Mouse (Mus musculus) forebrain, embryonic 15.5 days (tissue): ENCODE measurements around the gene Csad. TPM values are rescaled to one million over a fixed set of nuclear protein-coding genes. Genes with fewer than 3 reads are reported as not detected.
"Not testable (repeated sequence)": the region's sequence is repeated elsewhere in the genome, so short reads cannot be mapped to it uniquely, and the experiment has no call there.

Source experiments
- ATAC-seq: fragments of 200-750 bp; cut with Nextera tagmentation; replicated peaks from 2 replicates; pipeline ENCODE4 v1.8.0; 2017; ENCODE audit warnings: mild to moderate bottlenecking, moderate TSS enrichment, moderate library complexity
- H3K27ac ChIP-seq: fragments of 300-500 bp; sonication (generic); replicated peaks from 2 replicates; pipeline ENCODE4 v1.5.1; 2015; ENCODE audit warnings: mild to moderate bottlenecking, inconsistent platforms
- H3K27me3 ChIP-seq: fragments of 300-500 bp; sonication (generic); 2 replicates; pipeline ENCODE4 v1.6.1; 2015; ENCODE audit warnings: inconsistent platforms
- H3K36me3 ChIP-seq: fragments of 300-500 bp; sonication (generic); 2 replicates; pipeline ENCODE4 v1.6.1; 2015; ENCODE audit warnings: mild to moderate bottlenecking, inconsistent platforms
- H3K4me1 ChIP-seq: fragments of 300-500 bp; sonication (generic); 2 replicates; pipeline ENCODE4 v1.6.1; 2015; ENCODE audit warnings: inconsistent platforms
- H3K4me2 ChIP-seq: fragments of 300-500 bp; sonication (generic); replicated peaks from 2 replicates; pipeline ENCODE4 v1.6.1; 2015; ENCODE audit warnings: mild to moderate bottlenecking, inconsistent platforms
- H3K4me3 ChIP-seq: fragments of 300-500 bp; sonication (generic); 2 replicates; pipeline ENCODE4 v1.5.1; 2015; ENCODE audit warnings: mild to moderate bottlenecking, inconsistent platforms
- H3K9ac ChIP-seq: fragments of 300-500 bp; sonication (generic); replicated peaks from 2 replicates; pipeline ENCODE4 v1.6.1; 2015; ENCODE audit warnings: mild to moderate bottlenecking, inconsistent platforms
- H3K9me3 ChIP-seq: fragments of 300-500 bp; sonication (generic); 2 replicates; pipeline ENCODE4 v1.6.1; 2016; ENCODE audit warnings: inconsistent platforms
- WGBS: fragments of 180-500 bp; shearing (Covaris S2); methylation state at CpG from one replicate; pipeline ENCODE4 v1.1.7; 2015; ENCODE audit warnings: mixed read lengths; 5-methylcytosine and 5-hydroxymethylcytosine counted together
- polyA plus RNA-seq: library from polyadenylated mRNA; unstranded; fragments of >200 nt; fragmentation: Nextera tagmentation; extraction: Ambion mirVana; gene quantifications from 2 replicates; pipeline ENCODE4 v1.2.1, GENCODE M21; 2015

Gene Csad
- polyA plus RNA-seq, 1 experiment from 2014 or later: 44.2 TPM

DNA sequence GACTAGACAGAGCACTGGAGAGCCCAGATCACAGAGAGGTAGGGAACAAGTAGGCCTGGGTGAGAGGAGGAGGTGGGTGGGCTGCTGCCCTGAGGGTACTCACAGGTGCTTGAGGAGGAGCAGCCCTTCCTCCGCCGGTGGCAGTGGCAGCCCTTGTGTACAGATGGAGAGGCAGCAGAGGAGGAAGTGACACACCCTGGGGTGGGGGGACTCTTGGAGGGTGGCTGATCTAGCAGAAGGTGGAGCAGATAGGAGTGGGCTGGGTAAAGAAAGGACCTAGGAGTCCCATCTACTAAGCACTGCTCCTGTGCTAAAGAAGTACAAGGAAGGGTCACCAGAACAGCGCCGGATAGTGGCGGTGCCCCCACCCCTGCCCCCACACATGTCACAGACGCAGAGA, 27.2 kb upstream of the Csad start, which contains the start of gene Itgb7:
Itgb7 (minus strand) TSS at position 197 of the 400 bp plus-strand sequence.
- Histone ChIP-seq H3K27ac (no peak within 1 kb of the TSS), H3K4me2 (no peak within 1 kb of the TSS), H3K36me3 (no peaks in the 10 kb centered on the region), H3K9ac (no peak within 1 kb of the TSS), H3K9me3 (no peaks in the 10 kb centered on the region), H3K4me1 (peaks cover 4% of the 10 kb centered on the region; the same call in 1 of the 2 replicates), H3K4me3 (no peak within 1 kb of the TSS), H3K27me3 (no peaks in the 10 kb centered on the region)
- ATAC-seq: no peak
- 64% methylated on average over 6 of the region's 6 CpGs for WGBS

DNA sequence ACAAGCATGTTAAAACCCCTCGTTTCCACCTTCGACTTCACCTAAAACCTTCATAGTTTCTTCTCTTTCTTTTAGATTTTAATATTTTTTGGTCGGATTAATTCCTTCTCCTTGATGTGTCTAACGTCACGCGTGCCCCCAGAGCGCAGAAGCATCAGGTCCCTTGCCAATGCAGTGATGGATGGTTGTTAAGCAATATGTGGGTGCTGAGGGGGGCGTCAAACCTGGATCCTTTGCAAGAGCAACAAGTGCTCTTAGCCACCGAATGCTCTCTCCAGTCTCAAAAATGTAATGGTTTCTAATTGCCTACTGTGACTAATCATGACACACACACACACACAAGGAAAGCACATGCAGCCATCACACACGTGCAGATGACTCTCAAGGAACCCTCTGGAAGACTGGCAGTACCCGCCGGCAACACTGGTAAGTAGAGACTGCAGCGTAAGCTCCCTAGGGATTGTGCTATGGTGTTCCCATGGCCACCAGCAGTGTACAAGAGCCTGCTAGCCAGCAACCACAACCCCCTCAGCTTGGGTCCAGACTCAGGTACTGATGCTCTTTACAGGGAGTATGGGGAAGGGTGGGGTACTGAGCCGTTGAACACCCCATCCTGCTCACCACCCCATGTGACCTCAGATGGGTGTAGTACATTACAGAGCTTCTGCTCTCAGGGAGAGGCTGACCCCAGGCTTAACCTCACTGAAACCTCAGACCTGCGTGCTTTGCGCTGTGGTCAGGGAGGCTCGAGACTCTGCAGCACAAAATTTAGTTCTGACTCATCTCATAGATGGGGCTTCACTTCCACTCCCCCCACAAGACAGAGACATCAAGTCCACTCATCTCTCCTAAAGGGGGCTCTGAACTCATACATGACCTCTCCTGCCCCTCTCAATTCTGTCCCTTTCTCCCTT, 26.1 kb upstream of the Csad start:
- Histone ChIP-seq H3K27me3 (no peaks in the 10 kb centered on the region), H3K9ac (no peak overlapping the region), H3K36me3 (no peaks in the 10 kb centered on the region), H3K4me3 (no peak overlapping the region), H3K27ac (no peak overlapping the region), H3K4me1 (peaks cover 4% of the 10 kb centered on the region; the same call in 1 of the 2 replicates), H3K9me3 (no peaks in the 10 kb centered on the region), H3K4me2 (no peak overlapping the region)
- WGBS: 83% methylated on average over 17 of the region's 17 CpGs
- no peak for ATAC-seq

DNA sequence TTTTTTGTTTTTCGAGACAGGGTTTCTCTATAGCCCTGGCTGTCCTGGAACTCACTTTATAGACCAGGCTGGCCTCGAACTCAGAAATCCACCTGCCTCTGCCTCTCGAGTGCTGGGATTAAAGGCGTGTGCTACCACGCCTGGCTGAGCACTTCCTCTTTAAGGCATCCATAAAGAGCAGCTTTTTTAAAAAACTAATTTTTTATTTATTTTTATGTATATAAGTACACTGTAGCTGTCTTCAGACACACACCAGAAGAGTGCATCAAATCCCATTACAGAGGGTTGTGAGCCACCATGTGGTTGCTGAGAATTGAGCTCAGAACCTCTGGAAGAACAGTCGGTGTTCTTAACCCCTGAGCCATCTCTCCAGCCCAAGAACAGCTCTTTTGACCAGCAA, 21.1 kb upstream of the Csad start:
- H3K9ac ChIP-seq, H3K27ac ChIP-seq, H3K27me3 ChIP-seq, H3K4me3 ChIP-seq, H3K36me3 ChIP-seq, H3K4me2 ChIP-seq, H3K9me3 ChIP-seq, ATAC-seq: not testable (repeated sequence)
- H3K4me1 ChIP-seq: peaks cover 15% of the 10 kb centered on the region
- whole genome bisulfite sequencing: 77% methylated on average over 6 of the region's 6 CpGs

DNA sequence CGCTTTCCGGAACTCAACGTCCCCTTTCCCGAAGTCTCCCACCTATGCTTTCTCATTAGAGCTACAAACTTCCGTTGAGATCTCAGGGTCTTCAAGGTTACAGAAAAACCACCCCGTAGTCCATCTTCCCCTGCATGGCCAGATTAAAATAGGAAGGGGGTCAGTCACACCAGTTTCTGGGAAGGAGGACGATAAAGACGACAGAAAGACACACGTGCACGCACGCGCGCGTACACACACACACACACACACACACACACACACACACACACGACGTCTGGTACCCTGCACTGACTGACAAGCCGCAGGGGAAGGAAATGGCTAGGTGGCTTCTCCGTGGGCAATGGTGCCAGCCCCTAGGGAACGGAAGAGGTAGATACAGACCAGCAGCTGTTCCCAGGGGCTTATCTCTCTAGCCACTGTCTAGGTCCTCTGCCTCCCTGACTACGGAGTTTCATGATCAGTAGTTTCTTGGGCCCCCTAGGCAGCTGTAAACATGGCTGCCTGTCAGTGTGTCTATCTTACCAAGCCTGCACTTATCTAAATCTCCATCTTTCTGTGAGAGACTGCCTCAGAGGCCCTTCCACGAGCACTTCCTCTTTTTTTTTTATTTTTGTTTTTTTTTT, 20.6 kb upstream of the Csad start:
- peak overlapping the region; percentile 87 for H3K4me2 ChIP-seq
- no peaks in the 10 kb centered on the region for H3K9me3 ChIP-seq
- WGBS: 13% methylated on average over 21 of the region's 21 CpGs
- no peaks in the 10 kb centered on the region for H3K36me3 ChIP-seq
- peaks cover 7% of the 10 kb centered on the region; the same call in 1 of the 2 replicates for H3K27me3 ChIP-seq
- ATAC-seq: peak; percentile 42; the same call in 1 of the 2 replicates
- peak overlapping the region; percentile 42 for H3K4me3 ChIP-seq
- no peak overlapping the region for H3K27ac ChIP-seq
- no peak overlapping the region for H3K9ac ChIP-seq
- peaks cover 15% of the 10 kb centered on the region for H3K4me1 ChIP-seq

DNA sequence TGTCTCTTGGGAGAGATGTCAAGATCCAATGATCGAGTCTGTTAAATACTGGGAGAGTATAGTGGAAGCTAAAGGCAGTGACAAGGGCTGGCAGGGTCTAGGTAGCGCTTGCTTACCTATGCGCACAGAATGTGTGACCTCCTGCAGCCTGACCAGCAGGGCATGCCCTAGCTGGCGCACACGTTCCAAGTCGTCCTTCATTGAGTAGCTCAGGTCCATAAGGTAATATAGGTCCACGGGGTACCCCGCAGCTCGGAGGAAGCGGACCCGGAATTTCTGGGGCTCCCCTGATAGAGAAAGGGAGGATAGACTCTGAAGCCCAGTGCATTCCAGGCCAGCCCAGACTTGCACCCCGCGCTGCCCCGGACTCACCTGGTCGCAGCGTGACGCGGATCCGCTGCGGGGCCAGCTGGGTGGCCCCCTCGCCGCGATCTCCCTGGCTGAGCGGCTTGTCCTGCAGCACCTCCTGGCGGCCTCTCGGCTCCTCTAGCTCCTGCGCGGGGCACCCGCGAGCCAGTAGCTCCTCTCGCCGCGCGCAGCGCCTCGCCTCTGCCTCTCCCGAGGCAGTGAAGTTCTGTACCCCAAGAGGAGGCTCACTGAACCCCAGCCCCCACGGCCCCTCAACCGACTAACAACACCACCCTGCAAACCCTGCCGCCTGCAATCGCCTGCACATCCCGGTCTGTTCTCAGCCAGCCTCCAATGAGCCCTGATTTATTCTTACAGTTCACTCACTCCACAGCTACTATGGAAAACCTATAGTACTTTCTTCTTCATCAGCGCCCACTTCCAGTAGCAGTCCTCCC, 19.9 kb upstream of the Csad start:
- Histone ChIP-seq H3K27me3 (peaks cover 7% of the 10 kb centered on the region; the same call in 1 of the 2 replicates), H3K27ac (no peak overlapping the region), H3K9ac (peak overlapping the region; percentile 44), H3K4me3 (peak overlapping the region; percentile 42), H3K36me3 (no peaks in the 10 kb centered on the region), H3K4me2 (peak overlapping the region; percentile 87), H3K4me1 (peaks cover 15% of the 10 kb centered on the region), H3K9me3 (no peaks in the 10 kb centered on the region)
- WGBS: 2% methylated on average over 43 of the region's 43 CpGs
- peak; percentile 89 for ATAC-seq

DNA sequence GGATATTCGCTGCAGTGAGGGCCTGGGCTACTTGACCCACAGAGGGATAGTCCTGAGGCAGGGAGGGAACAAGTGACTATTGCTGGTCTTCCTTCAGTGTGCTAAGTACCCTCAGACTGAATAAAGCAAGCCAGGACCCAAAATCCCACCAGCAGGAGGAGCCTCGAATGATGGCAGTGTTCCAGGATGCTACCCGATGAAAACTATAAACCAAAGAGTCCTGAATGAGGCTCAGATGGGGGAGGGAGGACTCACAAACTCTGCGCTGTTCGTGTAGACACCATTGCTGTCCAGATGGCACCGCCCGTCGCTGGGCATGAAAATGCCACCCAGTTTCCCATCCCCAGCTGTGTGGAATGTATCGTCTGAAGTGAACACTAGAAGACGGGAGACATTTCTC, 17.9 kb upstream of the Csad start:
- H3K9me3 ChIP-seq: no peaks in the 10 kb centered on the region
- no peak overlapping the region for H3K4me3 ChIP-seq
- no peak overlapping the region for H3K4me2 ChIP-seq
- H3K4me1 ChIP-seq: peaks cover 15% of the 10 kb centered on the region
- peaks cover 7% of the 10 kb centered on the region; the same call in 1 of the 2 replicates for H3K27me3 ChIP-seq
- no peak overlapping the region for H3K9ac ChIP-seq
- no peak overlapping the region for H3K27ac ChIP-seq
- no peak for ATAC-seq
- H3K36me3 ChIP-seq: peaks cover 2% of the 10 kb centered on the region; the same call in 1 of the 2 replicates
- WGBS: 49% methylated on average over 10 of the region's 10 CpGs

DNA sequence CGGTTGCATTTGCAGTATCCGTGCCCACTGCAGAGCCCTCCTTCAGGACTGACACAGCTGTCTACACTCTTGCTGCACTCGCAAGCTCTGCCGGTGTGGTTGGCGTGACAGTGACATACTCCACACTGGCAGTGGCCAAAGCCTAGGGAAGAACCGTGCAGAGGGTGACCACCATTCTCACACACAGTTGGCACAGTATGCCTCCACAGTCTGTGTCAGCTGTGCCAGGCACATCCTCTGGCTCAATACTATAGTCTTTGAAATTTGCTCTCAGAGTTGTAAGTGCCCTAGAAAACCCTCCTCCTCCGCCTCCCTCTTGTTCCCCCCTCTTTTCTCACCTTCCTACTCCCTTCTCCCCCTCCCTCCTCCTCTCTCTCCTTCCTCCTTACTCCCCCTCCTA, 12.8 kb upstream of the Csad start:
- Histone ChIP-seq H3K9ac (no peak overlapping the region), H3K27me3 (no peaks in the 10 kb centered on the region), H3K4me2 (no peak overlapping the region), H3K4me3 (no peak overlapping the region), H3K27ac (no peak overlapping the region), H3K9me3 (no peaks in the 10 kb centered on the region), H3K4me1 (no peaks in the 10 kb centered on the region), H3K36me3 (peaks cover 38% of the 10 kb centered on the region)
- ATAC-seq: no peak
- 82% methylated on average over 7 of the region's 7 CpGs for WGBS

DNA sequence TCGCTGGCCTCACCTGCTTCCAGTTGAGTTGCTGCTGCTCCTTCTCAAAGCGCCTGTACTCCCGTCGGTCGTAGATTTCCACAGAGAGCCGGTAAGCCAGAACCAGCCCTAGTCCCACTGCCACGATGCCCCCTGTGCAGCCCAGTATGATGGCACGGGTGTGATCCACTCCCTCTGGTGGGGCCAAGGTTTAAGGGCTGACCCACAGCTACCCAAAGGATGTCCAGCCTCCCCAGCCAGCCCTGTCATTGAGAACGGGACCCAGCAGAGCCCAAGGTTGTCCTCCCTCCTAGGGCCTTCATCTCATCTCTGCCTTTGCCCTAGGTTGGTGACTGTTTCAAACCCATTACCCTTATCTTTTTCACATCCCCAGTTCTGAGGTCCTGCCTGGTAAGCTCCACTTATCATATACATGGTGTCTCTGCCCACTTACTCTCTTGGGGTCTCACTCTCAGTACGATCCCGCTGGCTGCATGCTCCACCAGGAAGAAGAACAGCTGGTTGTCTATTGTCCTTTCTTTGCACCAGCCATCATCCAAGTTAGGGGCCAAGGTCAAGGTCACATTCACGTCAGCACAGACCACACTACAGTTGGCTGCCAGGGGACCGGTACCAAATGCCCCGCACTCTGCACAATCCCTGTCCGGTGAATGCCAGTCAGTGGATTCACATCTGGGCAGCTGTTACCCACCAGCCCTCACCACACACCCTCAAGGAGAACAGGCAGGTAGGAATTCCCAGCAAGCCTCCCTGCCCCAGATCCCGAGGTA, 12.1 kb upstream of the Csad start:
- H3K27me3 ChIP-seq: no peaks in the 10 kb centered on the region

DNA sequence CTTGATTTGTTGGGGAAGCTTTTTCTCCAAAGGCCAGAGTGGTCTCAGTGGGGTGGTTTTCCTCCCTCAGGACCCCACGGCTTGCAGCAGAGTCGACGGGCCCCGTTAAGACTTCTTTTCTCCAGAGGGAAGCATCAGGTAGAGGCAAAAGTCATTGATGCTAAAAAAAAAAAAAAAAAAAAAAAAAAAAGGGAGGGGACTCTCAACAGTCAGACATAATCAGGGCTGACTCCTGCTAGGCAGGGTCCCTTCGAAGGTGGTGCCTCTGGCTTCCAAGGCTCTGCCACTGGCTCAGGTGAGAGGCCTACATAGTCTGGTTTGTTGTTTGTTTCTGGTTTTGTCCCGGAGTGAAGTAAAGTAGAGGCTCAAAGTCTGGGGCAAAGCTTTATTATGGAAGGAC, 11.1 kb upstream of the Csad start:
- Histone ChIP-seq H3K4me1 (no peaks in the 10 kb centered on the region), H3K27me3 (no peaks in the 10 kb centered on the region), H3K27ac (no peak overlapping the region), H3K36me3 (peaks cover 49% of the 10 kb centered on the region), H3K4me2 (no peak overlapping the region), H3K9me3 (no peaks in the 10 kb centered on the region), H3K9ac (no peak overlapping the region), H3K4me3 (no peak overlapping the region)
- WGBS: 79% methylated on average over 6 of the region's 6 CpGs
- no peak for ATAC-seq

More for the DNA sequence above, 12.1 kb upstream of the Csad start:
- H3K9me3 ChIP-seq: no peaks in the 10 kb centered on the region
- WGBS: 88% methylated on average over 16 of the region's 16 CpGs
- no peak overlapping the region for H3K4me3 ChIP-seq
- H3K4me2 ChIP-seq: no peak overlapping the region
- H3K9ac ChIP-seq: no peak overlapping the region
- H3K36me3 ChIP-seq: peaks cover 44% of the 10 kb centered on the region
- ATAC-seq: no peak
- H3K27ac ChIP-seq: no peak overlapping the region
- no peaks in the 10 kb centered on the region for H3K4me1 ChIP-seq

DNA sequence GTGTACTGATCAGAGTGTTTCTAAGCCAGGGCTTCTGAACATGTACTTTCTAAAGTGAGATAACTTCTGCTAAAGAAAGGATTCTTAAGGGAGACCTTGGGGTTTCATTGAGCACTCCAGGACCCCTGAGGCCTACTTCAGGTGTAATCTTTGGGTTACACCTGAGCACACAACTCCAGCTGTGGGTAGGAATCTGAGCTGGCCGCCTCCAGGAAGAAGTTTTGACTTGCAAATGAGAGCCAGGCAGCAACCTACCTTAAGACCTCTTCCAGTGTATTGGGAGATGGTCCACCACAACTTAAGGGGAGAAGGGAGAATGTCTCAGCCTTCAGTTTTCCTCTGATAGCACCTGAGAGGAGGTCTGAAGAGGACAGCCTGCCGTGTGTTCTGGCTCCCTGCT, 9.6 kb upstream of the Csad start:
- ATAC-seq: no peak
- WGBS: 47% methylated on average over 2 of the region's 2 CpGs

DNA sequence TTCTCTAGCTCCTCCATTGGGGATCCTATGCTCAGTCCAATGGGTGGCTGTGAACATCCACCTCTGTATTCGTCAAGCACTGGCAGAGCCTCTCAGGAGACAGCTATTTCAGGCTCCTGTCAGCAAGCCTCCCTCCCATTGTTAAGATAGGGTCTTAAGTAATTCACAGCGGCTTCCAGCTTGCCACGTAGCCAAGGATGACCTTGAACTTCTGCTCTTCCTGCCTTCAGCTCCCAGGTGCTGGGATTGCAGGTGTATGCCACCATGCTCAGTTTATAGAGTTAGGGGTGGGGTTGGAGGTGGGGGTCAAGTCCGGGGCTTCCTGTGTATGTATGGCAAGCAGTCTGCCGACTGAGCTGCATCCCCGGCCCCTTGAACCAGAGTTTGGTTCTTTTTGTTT, 7.4 kb upstream of the Csad start:
- no peaks in the 10 kb centered on the region for H3K27me3 ChIP-seq
- H3K4me3 ChIP-seq: no peak overlapping the region
- WGBS: 85% methylated on average over 6 of the region's 6 CpGs
- no peak for ATAC-seq
- H3K9ac ChIP-seq: no peak overlapping the region
- no peak overlapping the region for H3K27ac ChIP-seq
- H3K36me3 ChIP-seq: peaks cover 73% of the 10 kb centered on the region
- peaks cover 10% of the 10 kb centered on the region for H3K4me1 ChIP-seq
- no peaks in the 10 kb centered on the region for H3K9me3 ChIP-seq
- no peak overlapping the region for H3K4me2 ChIP-seq

More for the DNA sequence above, 9.6 kb upstream of the Csad start:
- Histone ChIP-seq H3K4me3 (no peak overlapping the region), H3K4me1 (no peaks in the 10 kb centered on the region), H3K9ac (no peak overlapping the region), H3K27me3 (no peaks in the 10 kb centered on the region), H3K4me2 (no peak overlapping the region), H3K27ac (no peak overlapping the region), H3K36me3 (peaks cover 60% of the 10 kb centered on the region), H3K9me3 (no peaks in the 10 kb centered on the region)
